In genomic region chr14:34969102-34969819, GRCm38 (mm10) we compare ENCODE assay signal across 10 mouse cellular contexts.
DNase-seq lines count a peak whose midpoint lies in the region; ATAC-seq lines count a peak whose summit lies in the region.
"Had no signal": no experiment of that assay in that cellular context is flagged by ENCODE, and none has a peak within 500 bp of the region (broad histone marks: within the 10 kb centered on the region; RNA-seq: fewer than 3 reads in every experiment).

No protein-coding gene starts in this region.

- DNase-seq in embryonic facial prominence, embryonic 11.5 days (ENCODE audit: low spot score), result no peak
- DNase-seq in embryonic facial prominence, embryonic 10.5 days (ENCODE audit: low spot score), result no peak
- peak; percentile 63 for DNase-seq in brain, adult 2 months (ENCODE audit: low read depth, low spot score)
- DNase-seq in thymus, postnatal 4 days, result no peak
- DNase-seq in cerebellum, adult 9-10 months, result no peak
- DNase-seq: cerebellum, adult 11-12 months had no signal

- no peaks in the 10 kb centered on the region for H3K4me1 ChIP-seq in embryonic facial prominence, embryonic 11.5 days (ENCODE audit: control insufficient read depth, insufficient read depth, low read length)
- H3K4me1 ChIP-seq in embryonic facial prominence, embryonic 10.5 days, result no peaks in the 10 kb centered on the region
- H3K4me1 ChIP-seq in hindbrain, embryonic 12.5 days, result peaks cover 11% of the 10 kb centered on the region
- H3K4me1 ChIP-seq in midbrain, embryonic 13.5 days (replicated peaks), result peaks cover 10% of the 10 kb centered on the region
- H3K4me1 ChIP-seq: liver, embryonic 15.5 days had no signal

- 38% methylated on average over 6 of the region's 6 CpGs for WGBS in embryonic facial prominence, embryonic 11.5 days
- WGBS in embryonic facial prominence, embryonic 10.5 days, result 38% methylated on average over 6 of the region's 6 CpGs
- 30% methylated on average over 6 of the region's 6 CpGs for WGBS in hindbrain, embryonic 12.5 days
- 25% methylated on average over 6 of the region's 6 CpGs for WGBS in midbrain, embryonic 13.5 days

- ATAC-seq in embryonic facial prominence, embryonic 11.5 days (replicated peaks; ENCODE audit: insufficient number of reproducible peaks, low FRiP score, low TSS enrichment, low read depth), result peak; percentile 56
- peak; percentile 92 for ATAC-seq in hindbrain, embryonic 12.5 days (ENCODE audit: low FRiP score)
- ATAC-seq in midbrain, embryonic 13.5 days, result peak; percentile 94
- ATAC-seq in erythroid progenitor cell, adult 5-6 weeks (replicated peaks; ENCODE audit: low FRiP score, poor library complexity, severe bottlenecking), result no peak

- no peaks in the 10 kb centered on the region for H3K27me3 ChIP-seq in embryonic facial prominence, embryonic 11.5 days (ENCODE audit: control insufficient read depth, insufficient read depth, low read length)
- H3K27me3 ChIP-seq in embryonic facial prominence, embryonic 10.5 days (replicated peaks; ENCODE audit: low read depth, poor library complexity, severe bottlenecking), result no peaks in the 10 kb centered on the region; the same call in 1 of the 2 replicates
- H3K27me3 ChIP-seq in hindbrain, embryonic 12.5 days, result no peaks in the 10 kb centered on the region
- peaks cover 51% of the 10 kb centered on the region for H3K27me3 ChIP-seq in midbrain, embryonic 13.5 days
- H3K27me3 ChIP-seq: liver, embryonic 15.5 days had no signal

- H3K4me3 ChIP-seq in embryonic facial prominence, embryonic 11.5 days (ENCODE audit: low read depth, low read length), result no peak overlapping the region
- H3K4me3 ChIP-seq in embryonic facial prominence, embryonic 10.5 days, result no peak overlapping the region
- no peak overlapping the region for H3K4me3 ChIP-seq in hindbrain, embryonic 12.5 days
- H3K4me3 ChIP-seq in midbrain, embryonic 13.5 days (replicated peaks), result no peak overlapping the region
- H3K4me3 ChIP-seq: liver, embryonic 15.5 days had no signal

- no peak overlapping the region for H3K4me2 ChIP-seq in embryonic facial prominence, embryonic 11.5 days (ENCODE audit: low read depth, low read length)
- no peak overlapping the region for H3K4me2 ChIP-seq in hindbrain, embryonic 12.5 days (replicated peaks)
- no peak overlapping the region for H3K4me2 ChIP-seq in midbrain, embryonic 13.5 days (replicated peaks)
- H3K4me2 ChIP-seq: liver, embryonic 15.5 days had no signal

- no peaks in the 10 kb centered on the region for H3K9me3 ChIP-seq in embryonic facial prominence, embryonic 11.5 days (replicated peaks; ENCODE audit: control insufficient read depth, low read length)
- no peaks in the 10 kb centered on the region for H3K9me3 ChIP-seq in embryonic facial prominence, embryonic 10.5 days
- no peaks in the 10 kb centered on the region for H3K9me3 ChIP-seq in hindbrain, embryonic 12.5 days (replicated peaks)
- no peaks in the 10 kb centered on the region for H3K9me3 ChIP-seq in midbrain, embryonic 13.5 days
- H3K9me3 ChIP-seq: liver, embryonic 15.5 days had no signal

- no peak overlapping the region for H3K27ac ChIP-seq in embryonic facial prominence, embryonic 11.5 days (replicated peaks; ENCODE audit: low read depth, low read length)
- no peak overlapping the region for H3K27ac ChIP-seq in embryonic facial prominence, embryonic 10.5 days (replicated peaks)
- no peak overlapping the region for H3K27ac ChIP-seq in hindbrain, embryonic 12.5 days
- no peak overlapping the region for H3K27ac ChIP-seq in midbrain, embryonic 13.5 days
- H3K27ac ChIP-seq: liver, embryonic 15.5 days had no signal

- H3K9ac ChIP-seq in embryonic facial prominence, embryonic 11.5 days (replicated peaks; ENCODE audit: low read length), result no peak overlapping the region
- H3K9ac ChIP-seq in hindbrain, embryonic 12.5 days, result no peak overlapping the region
- 0 out of 2 replicates have a peak overlapping the region, but pooled peaks have one; percentile 23 for H3K9ac ChIP-seq in midbrain, embryonic 13.5 days (replicated peaks)
- H3K9ac ChIP-seq: liver, embryonic 15.5 days had no signal

- no peaks in the 10 kb centered on the region for H3K36me3 ChIP-seq in embryonic facial prominence, embryonic 11.5 days (replicated peaks; ENCODE audit: control insufficient read depth, insufficient read depth, low read depth, low read length)
- H3K36me3 ChIP-seq in embryonic facial prominence, embryonic 10.5 days (replicated peaks), result no peaks in the 10 kb centered on the region
- H3K36me3 ChIP-seq in hindbrain, embryonic 12.5 days, result no peaks in the 10 kb centered on the region
- H3K36me3 ChIP-seq in midbrain, embryonic 13.5 days, result no peaks in the 10 kb centered on the region
- H3K36me3 ChIP-seq: liver, embryonic 15.5 days had no signal
